Mouse (Mus musculus): ENCODE data around the gene Sltm. TPM values are rescaled to one million over a fixed set of nuclear protein-coding genes. Genes with fewer than 3 reads are reported as not detected.
"Not testable (repeated sequence)": the region's sequence is repeated elsewhere in the genome, so short reads cannot be mapped to it uniquely, and the experiment has no call there.

Sltm gene
- total RNA-seq, 2 experiments from 2014 or later, result 65.0 to 72.0 TPM

DNA sequence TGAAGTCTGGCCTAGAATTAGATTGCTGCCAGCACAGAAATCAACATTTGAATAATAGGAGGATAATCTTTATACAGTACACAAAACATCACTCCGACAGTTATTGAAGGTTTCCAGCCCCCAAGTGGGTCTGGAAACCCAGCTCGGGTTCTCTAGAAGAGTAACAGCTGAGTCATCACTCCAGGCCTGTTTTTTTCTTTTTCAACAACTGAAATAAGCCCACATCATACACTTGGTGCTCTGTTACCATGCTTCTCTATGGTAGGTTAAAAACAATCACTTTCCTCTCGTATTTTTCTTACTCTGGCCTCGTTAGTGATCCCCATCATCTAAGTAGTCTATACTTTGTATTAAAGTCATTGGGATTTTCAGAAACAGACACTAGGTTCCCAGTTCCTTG, 5.8 kb downstream of the Sltm start:
- DNase-seq, result no peak
- intact Hi-C loops (cut with DNase I), result no loop called here

DNA sequence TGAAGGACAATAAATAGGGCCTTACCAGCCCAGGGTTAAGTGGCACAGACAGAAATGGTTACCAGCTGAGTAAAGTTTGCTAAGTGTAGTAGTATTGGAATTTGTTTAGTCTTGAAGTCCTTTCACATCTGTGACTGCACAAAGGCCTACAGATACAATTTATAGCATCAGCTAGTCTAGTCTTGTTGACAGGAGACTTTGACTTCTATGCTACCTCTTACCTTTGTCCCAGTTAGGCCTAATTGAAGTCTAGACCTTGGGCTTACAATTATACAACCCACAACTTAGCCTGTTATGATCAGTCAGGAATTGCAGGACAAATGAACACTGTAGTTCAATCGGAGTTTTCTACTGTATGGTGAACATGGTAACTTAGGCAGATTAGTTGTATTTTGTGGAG, 9.0 kb downstream of the Sltm start:
- no peak for DNase-seq

DNA sequence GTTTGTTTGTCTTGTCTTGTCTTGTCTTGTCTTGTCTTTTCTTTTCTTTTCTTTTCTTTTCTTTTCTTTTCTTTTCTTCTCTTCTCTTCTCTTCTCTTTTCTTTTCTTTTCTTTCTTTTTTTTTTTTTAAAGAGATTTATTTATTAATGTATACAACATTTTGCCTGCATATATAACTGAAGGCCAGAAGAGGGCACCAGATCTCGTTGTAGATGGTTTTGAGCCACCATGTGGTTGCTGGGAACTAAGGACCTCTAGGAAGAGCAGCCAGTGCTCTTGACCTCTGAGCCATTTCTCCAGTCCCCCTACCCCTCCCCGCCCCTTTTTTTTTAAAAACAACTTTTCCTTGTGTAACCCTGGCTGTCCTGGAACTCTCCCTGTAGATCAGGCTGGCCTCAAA, 9.7 kb downstream of the Sltm start:
- DNase-seq; intact Hi-C loops (cut with DNase I): not testable (repeated sequence)

More for the DNA sequence above, 9.0 kb downstream of the Sltm start:
- intact Hi-C loops (cut with DNase I), result no loop called here

GRCm38 (mm10) chr9:70555431-70555830, 12.9 kb downstream of the Sltm start:
- intact Hi-C loops (cut with DNase I), result no loop called here
- DNase-seq, result no peak

DNA sequence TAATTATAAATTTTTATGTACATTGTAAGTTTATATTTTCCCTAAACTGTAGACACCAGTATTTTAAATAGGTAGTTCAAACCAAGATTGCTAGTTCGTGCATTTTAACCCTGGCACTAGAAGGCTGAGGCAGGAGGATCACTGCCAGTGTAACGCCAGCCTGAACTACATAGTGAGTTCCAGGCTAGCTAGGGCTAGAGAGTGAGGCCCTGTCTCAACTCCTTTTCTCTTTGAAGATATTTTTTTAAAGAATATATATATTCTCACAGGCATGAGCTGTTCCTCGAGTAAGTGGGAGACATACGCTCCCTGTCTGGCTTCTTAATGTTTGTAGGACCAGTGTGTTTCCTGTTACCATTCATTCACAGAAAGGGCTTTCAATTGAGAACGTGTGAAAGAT, 14.2 kb downstream of the Sltm start:
- no peak for DNase-seq
- intact Hi-C loops (cut with DNase I), result no loop called here

- intact Hi-C loops (cut with DNase I), result no loop called here
- no peak for DNase-seq
Observed at GRCm38 (mm10) chr9:70562825-70563224, 20.3 kb downstream of the Sltm start.

DNA sequence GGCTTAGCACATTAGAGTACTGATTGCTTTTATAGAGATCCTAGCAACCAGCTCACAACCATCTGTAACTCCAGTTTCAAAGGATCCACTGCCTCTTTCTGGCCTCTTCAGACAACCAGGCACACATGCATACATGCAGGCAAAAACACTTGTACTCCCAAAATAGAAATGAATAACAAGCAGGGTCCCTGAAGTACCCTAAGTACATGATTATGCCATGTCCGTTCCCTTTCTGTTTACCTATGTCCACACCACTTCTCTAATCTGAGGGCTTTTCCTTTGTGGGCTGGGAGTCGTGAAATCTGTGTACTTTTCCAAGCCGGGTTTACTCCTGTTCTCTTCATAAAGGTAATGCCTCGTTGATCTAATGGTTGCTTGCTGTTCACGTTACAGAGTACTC, 25.1 kb downstream of the Sltm start:
- DNase-seq, result no peak
- intact Hi-C loops (cut with DNase I), result no loop called here

GRCm38 (mm10) chr9:70570351-70570750, 27.8 kb downstream of the Sltm start:
- intact Hi-C loops (cut with DNase I), result no loop called here
- DNase-seq, result no peak

GRCm38 (mm10) chr9:70578123-70578522, 35.6 kb downstream of the Sltm start:
- intact Hi-C loops (cut with DNase I), result no loop called here
- no peak for DNase-seq

- no peak for DNase-seq
- intact Hi-C loops (cut with DNase I), result loop anchor here (10.0 kb wide), 2 partner anchors 126 to 486 kb away; no protein-coding TSS in a partner anchor
Observed at GRCm38 (mm10) chr9:70580956-70581355, 38.4 kb downstream of the Sltm start.

- intact Hi-C loops (cut with DNase I), result loop anchor here (10.0 kb wide), 2 partner anchors 130 to 490 kb away; no protein-coding TSS in a partner anchor
Observed at GRCm38 (mm10) chr9:70584641-70585040, 42.1 kb downstream of the Sltm start.

GRCm38 (mm10) chr9:70585172-70585571, 42.6 kb downstream of the Sltm start:
- intact Hi-C loops (cut with DNase I), result loop anchor here (10.0 kb wide), 2 partner anchors 130 to 490 kb away; no protein-coding TSS in a partner anchor
- no peak for DNase-seq

More at GRCm38 (mm10) chr9:70584641-70585040, 42.1 kb downstream of the Sltm start:
- no peak for DNase-seq

GRCm38 (mm10) chr9:70587171-70587570, 44.6 kb downstream of the Sltm start:
- DNase-seq, result no peak
- intact Hi-C loops (cut with DNase I), result loop anchor here (10.0 kb wide), 2 partner anchors 132 to 492 kb away; no protein-coding TSS in a partner anchor

- intact Hi-C loops (cut with DNase I), result loop anchor here (10.0 kb wide), 1 partner anchor 484 kb away; no protein-coding TSS in a partner anchor
- DNase-seq, result no peak
Observed at GRCm38 (mm10) chr9:70590775-70591174, 48.2 kb downstream of the Sltm start.

GRCm38 (mm10) chr9:70591486-70591885, 48.9 kb downstream of the Sltm start:
- intact Hi-C loops (cut with DNase I), result loop anchor here (10.0 kb wide), 1 partner anchor 483 kb away; no protein-coding TSS in a partner anchor
- no peak for DNase-seq

- DNase-seq, result no peak
- intact Hi-C loops (cut with DNase I), result loop anchor here (10.0 kb wide), 1 partner anchor 477 kb away; no protein-coding TSS in a partner anchor
Observed at GRCm38 (mm10) chr9:70598271-70598670, 55.7 kb downstream of the Sltm start.

- peak; percentile 20 for DNase-seq
- intact Hi-C loops (cut with DNase I), result no loop called here
Observed at GRCm38 (mm10) chr9:70602186-70602845, 59.8 kb downstream of the Sltm start.

DNA sequence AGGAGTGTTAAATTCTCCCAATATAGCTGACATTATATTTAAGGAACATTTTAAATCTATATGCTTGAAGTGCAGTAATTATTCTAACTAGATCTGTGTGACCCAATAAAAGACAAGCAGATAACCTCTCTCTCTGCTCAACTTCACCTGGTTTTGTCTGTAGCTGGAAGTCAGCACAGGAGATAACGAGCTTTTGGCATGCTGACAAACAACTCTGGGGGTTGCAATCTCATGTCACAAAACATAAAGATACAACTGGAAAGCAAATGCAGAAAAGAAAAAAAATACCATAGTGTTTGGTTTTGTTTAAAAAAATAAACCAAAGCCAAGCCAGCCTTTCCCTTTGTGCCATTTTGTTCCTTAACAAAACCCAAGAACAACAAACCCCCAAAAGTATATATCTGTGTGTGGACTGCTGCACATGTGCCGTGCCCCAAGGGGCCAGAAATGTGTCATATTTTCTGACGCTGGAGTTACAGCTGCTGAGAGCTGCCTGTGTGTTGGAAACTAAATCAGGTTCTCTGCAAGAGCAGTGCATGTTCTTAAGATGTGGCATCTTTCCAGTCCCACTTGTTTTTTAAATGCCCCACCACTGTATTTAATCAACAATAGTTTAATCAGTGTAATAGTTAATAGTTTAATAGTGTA, 68.6 kb downstream of the Sltm start:
- no peak for DNase-seq
- intact Hi-C loops (cut with DNase I), result no loop called here

DNA sequence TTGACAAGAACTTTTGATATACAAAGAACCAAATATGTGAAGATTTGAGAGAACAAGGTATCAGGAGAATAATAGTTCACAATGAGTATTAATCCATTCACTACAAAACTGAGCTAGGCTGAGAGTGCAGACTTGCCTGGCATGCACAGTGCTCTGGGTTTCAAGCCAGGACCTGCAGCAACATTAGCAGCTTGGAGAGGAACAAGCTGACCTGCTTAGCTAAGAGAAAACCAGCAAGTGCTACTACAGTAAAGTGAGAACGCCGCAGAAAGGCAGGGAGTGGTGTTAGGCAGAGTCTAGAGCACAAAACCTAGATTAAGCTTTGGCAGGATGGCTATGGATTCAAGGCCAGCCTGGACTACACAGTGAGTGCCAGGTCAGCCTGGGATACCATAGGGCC, 87.2 kb downstream of the Sltm start:
- DNase-seq, result no peak
- intact Hi-C loops (cut with DNase I), result no loop called here

GRCm38 (mm10) chr9:70631665-70632064, 89.1 kb downstream of the Sltm start:
- intact Hi-C loops (cut with DNase I), result no loop called here
- DNase-seq, result no peak

DNA sequence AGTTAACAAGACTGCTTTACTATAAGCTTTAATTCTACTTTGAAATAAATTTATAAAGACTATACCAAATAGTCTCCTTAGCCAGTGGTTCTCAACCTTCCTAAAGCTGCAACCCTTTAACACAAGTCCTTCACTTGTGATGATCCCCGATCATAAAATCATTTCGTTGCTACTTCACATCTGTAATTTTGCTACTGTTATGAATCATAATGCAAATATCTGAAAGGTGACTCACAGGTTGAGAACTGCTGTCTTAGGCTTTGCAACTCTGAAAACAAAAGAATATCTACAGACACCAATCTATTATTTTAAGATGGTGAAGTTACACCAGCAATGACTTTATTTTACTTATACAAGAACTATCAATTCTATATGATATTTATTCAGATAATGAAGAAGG, 94.2 kb downstream of the Sltm start:
- no peak for DNase-seq
- intact Hi-C loops (cut with DNase I), result no loop called here
